Mouse (Mus musculus): ENCODE results near the gene Dcaf17. TPM values are rescaled to one million over a fixed set of nuclear protein-coding genes. Genes with fewer than 3 reads are reported as not detected.

Gene Dcaf17
- 2.3 and 5.9 TPM in 2 replicates for polyA plus RNA-seq (2012; ENCODE audit: low replicate concordance)

GRCm38 (mm10) chr2:71055300-71056114 is at the start of gene Dcaf17, which contains the start of gene Mettl8:
Gene Dcaf17 (plus strand): TSS chr2:71055328.
Gene Mettl8 (minus strand): TSS chr2:71055583.

GRCm38 (mm10) chr2:71117797-71118708 is 62.9 kb downstream of the Dcaf17 start, which contains the start of gene Cybrd1:
Gene Cybrd1 (plus strand): TSS chr2:71117923.

Other genes starting within 250 kb of the Dcaf17 start
- 39.8 and 51.3 TPM in 2 replicates for gene Tlk1, start 229.6 kb upstream of the Dcaf17 start, polyA plus RNA-seq (2012; ENCODE audit: low replicate concordance)
- gene Mettl8, start 255 bp downstream of the Dcaf17 start, polyA plus RNA-seq (2012; ENCODE audit: low replicate concordance) = 1.5 and 11.2 TPM in 2 replicates
- not detected in 2 replicates for gene Cybrd1, start 62.6 kb downstream of the Dcaf17 start, polyA plus RNA-seq (2012; ENCODE audit: low replicate concordance)
- 0.99 and 3.0 TPM in 2 replicates for gene Dync1i2, start 156.4 kb downstream of the Dcaf17 start, polyA plus RNA-seq (2012; ENCODE audit: low replicate concordance)

Data from leukemia stem cell, adult 10-12 weeks (primary cell).